31 mouse cellular contexts compared by ENCODE assay signal in the genomic region with DNA sequence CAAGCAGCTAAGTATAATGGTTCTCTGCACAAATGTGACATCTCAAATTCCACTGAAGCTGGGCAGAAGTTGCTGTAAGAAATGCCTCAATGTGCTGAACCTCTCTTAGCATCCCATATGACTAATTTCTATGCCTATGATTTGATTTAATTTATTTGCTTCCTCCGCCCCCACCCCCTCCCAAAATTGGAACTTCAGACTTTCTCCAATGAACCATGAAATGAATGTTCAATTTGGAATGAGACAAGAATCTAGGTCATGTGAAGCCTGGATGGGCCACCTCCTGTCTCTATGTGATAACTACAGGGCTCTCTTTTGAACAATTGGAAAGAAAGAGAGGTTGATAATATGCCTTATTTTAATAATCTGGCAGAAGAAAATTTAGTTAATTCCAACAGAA. TPM values are rescaled to one million over a fixed set of nuclear protein-coding genes. Genes with fewer than 3 reads are reported as not detected.
"Had no signal": no experiment of that assay in that cellular context is flagged by ENCODE, and none has a peak within 500 bp of the region (broad histone marks: within the 10 kb centered on the region; RNA-seq: fewer than 3 reads in every experiment).

No protein-coding gene starts in this region.

- H3K9me3 ChIP-seq: limb, embryonic 10.5 days; limb, embryonic 12.5 days; limb, embryonic 13.5 days; limb, embryonic 15.5 days; liver, embryonic 12.5 days; liver, embryonic 13.5 days; liver, embryonic 15.5 days; lung, embryonic 15.5 days; megakaryocyte, embryonic 14.5 days; midbrain, embryonic 10.5 days; midbrain, embryonic 12.5 days; midbrain, embryonic 13.5 days; midbrain, embryonic 15.5 days had no signal

- H3K4me2 ChIP-seq: limb, embryonic 12.5 days; limb, embryonic 13.5 days; limb, embryonic 15.5 days; liver, embryonic 11.5 days; liver, embryonic 12.5 days; liver, embryonic 13.5 days; liver, embryonic 15.5 days; lung, embryonic 14.5 days; lung, embryonic 15.5 days; midbrain, embryonic 11.5 days; midbrain, embryonic 12.5 days; midbrain, embryonic 13.5 days; midbrain, embryonic 15.5 days had no signal

- ATAC-seq: liver, embryonic 12.5 days; liver, postnatal 0 days; midbrain, embryonic 13.5 days; midbrain, embryonic 15.5 days; midbrain, embryonic 16.5 days had no signal

- H3K36me3 ChIP-seq: limb, embryonic 10.5 days; limb, embryonic 12.5 days; limb, embryonic 13.5 days; limb, embryonic 15.5 days; liver, embryonic 12.5 days; liver, embryonic 13.5 days; liver, embryonic 15.5 days; lung, embryonic 15.5 days; midbrain, embryonic 10.5 days; midbrain, embryonic 12.5 days; midbrain, embryonic 13.5 days; midbrain, embryonic 15.5 days had no signal

- H3K4me3 ChIP-seq: left cerebral cortex, adult 2 months; limb, embryonic 10.5 days; limb, embryonic 12.5 days; limb, embryonic 13.5 days; limb, embryonic 15.5 days; liver, embryonic 12.5 days; liver, embryonic 13.5 days; liver, embryonic 15.5 days; lung, embryonic 15.5 days; megakaryocyte, embryonic 14.5 days; midbrain, embryonic 10.5 days; midbrain, embryonic 12.5 days; midbrain, embryonic 13.5 days; midbrain, embryonic 15.5 days; myocyte had no signal

- DNase-seq: left cerebral cortex, postnatal 4 days; liver; liver, embryonic 13.5 days; liver, postnatal 0 days; lung, adult 18-20 months; lung, adult 2 months; lung, embryonic 14.5 days; lung, postnatal 10 days; lung, postnatal 14 days; lung, postnatal 36 days; lung, postnatal 4 days; midbrain, embryonic 14.5 days had no signal

- H3K27ac ChIP-seq: left cerebral cortex, adult 2 months; limb, embryonic 10.5 days; limb, embryonic 12.5 days; limb, embryonic 13.5 days; limb, embryonic 15.5 days; liver, embryonic 12.5 days; liver, embryonic 13.5 days; liver, embryonic 14.5 days; liver, embryonic 15.5 days; lung, embryonic 15.5 days; macrophage; midbrain, embryonic 10.5 days; midbrain, embryonic 12.5 days; midbrain, embryonic 13.5 days; midbrain, embryonic 15.5 days had no signal

- H3K4me1 ChIP-seq: limb, embryonic 10.5 days; limb, embryonic 12.5 days; limb, embryonic 13.5 days; limb, embryonic 15.5 days; liver, embryonic 12.5 days; liver, embryonic 13.5 days; liver, embryonic 15.5 days; lung, embryonic 15.5 days; megakaryocyte, embryonic 14.5 days; midbrain, embryonic 10.5 days; midbrain, embryonic 12.5 days; midbrain, embryonic 13.5 days; midbrain, embryonic 15.5 days had no signal

- H3K9ac ChIP-seq: limb, embryonic 12.5 days; limb, embryonic 13.5 days; limb, embryonic 15.5 days; liver, embryonic 12.5 days; liver, embryonic 13.5 days; liver, embryonic 14.5 days; liver, embryonic 15.5 days; liver, postnatal 0 days; lung, embryonic 14.5 days; lung, embryonic 15.5 days; midbrain, embryonic 12.5 days; midbrain, embryonic 13.5 days; midbrain, embryonic 15.5 days had no signal

- H3K27me3 ChIP-seq: liver, embryonic 13.5 days; lung, embryonic 15.5 days had no signal

RNA-seq across cellular contexts. Expression of gene Ace2, which starts 36.2 kb away (rescaled TPM):
- polyA plus RNA-seq: limb, embryonic 12.5 days; liver, embryonic 11.5 days; liver, embryonic 12.5 days; macrophage; midbrain, embryonic 12.5 days; myocyte had no signal
